20 mouse cellular contexts compared by ENCODE assay signal in genomic region chr4:152189071-152189470, GRCm38 (mm10). TPM values are rescaled to one million over a fixed set of nuclear protein-coding genes. Genes with fewer than 3 reads are reported as not detected.
"Had no signal": no experiment of that assay in that cellular context is flagged by ENCODE, and none has a peak within 500 bp of the region (broad histone marks: within the 10 kb centered on the region; RNA-seq: fewer than 3 reads in every experiment).

No protein-coding gene starts in this region.

- DNase-seq: kidney, adult 2 months; kidney, postnatal 14 days; layer of hippocampus, adult 9-11 months; layer of hippocampus, postnatal 36 days; lung, embryonic 14.5 days; lung, postnatal 10 days; lung, postnatal 4 days; midbrain, embryonic 14.5 days; right cerebral cortex, adult 18-20 months; right cerebral cortex, postnatal 25 days; thymus, adult 18-20 months; thymus, postnatal 14 days had no signal

- H3K4me3 ChIP-seq: kidney, embryonic 15.5 days; limb, embryonic 15.5 days; liver, embryonic 12.5 days; neural tube, embryonic 15.5 days had no signal

- H3K27me3 ChIP-seq: kidney, embryonic 15.5 days; limb, embryonic 15.5 days; liver, embryonic 12.5 days; neural tube, embryonic 15.5 days had no signal

- ATAC-seq: liver, embryonic 12.5 days had no signal

- H3K36me3 ChIP-seq: kidney, embryonic 15.5 days; limb, embryonic 15.5 days; liver, embryonic 12.5 days; neural tube, embryonic 15.5 days had no signal

- H3K9me3 ChIP-seq: kidney, embryonic 15.5 days; limb, embryonic 15.5 days; liver, embryonic 12.5 days; neural tube, embryonic 15.5 days had no signal

RNA-seq across cellular contexts. Expression of gene Hes2, which starts 30.4 kb away (rescaled TPM):
- total RNA-seq: layer of hippocampus, postnatal 36 days; left cerebral cortex, adult 8-10 months; left cerebral cortex, postnatal 25 days had no signal
- polyA plus RNA-seq: limb, embryonic 11.5 days; liver, embryonic 16.5 days; lung, embryonic 14.5 days; midbrain, embryonic 14.5 days; neural tube, embryonic 15.5 days had no signal

RNA-seq across cellular contexts. Expression of gene Espn, which starts 36.9 kb away (rescaled TPM):
- polyA plus RNA-seq: midbrain, embryonic 14.5 days had no signal
